Comparison of ENCODE assay signal across 13 mouse cellular contexts in genomic region chr2:128704474-128704873, GRCm38 (mm10). TPM values are rescaled to one million over a fixed set of nuclear protein-coding genes. Genes with fewer than 3 reads are reported as not detected.
DNase-seq lines count a peak whose midpoint lies in the region; TF ChIP-seq lines count a peak whose summit lies in the region.
"Had no signal": no experiment of that assay in that cellular context is flagged by ENCODE, and none has a peak within 500 bp of the region (broad histone marks: within the 10 kb centered on the region; RNA-seq: fewer than 3 reads in every experiment).

No protein-coding gene starts in this region.

- intact Hi-C loops in left cerebral cortex, adult 2 months (cut with DNase I) = no loop called here
- intact Hi-C loops in left cerebral cortex, postnatal 4 days (cut with DNase I) = no loop called here

- H3K4me3 ChIP-seq in left cerebral cortex, adult 2 months = peak overlapping the region; percentile 13; the same call in 1 of the 2 replicates
- H3K4me3 ChIP-seq: stomach, embryonic 15.5 days had no signal

- DNase-seq in adrenal gland, adult 2 months = peak; percentile 40
- DNase-seq in adrenal gland, postnatal 4 days (ENCODE audit: low spot score in 2 of 2) = no peak
- DNase-seq in left cerebral cortex, adult 2 months (ENCODE audit: extremely low spot score in 1 of 2, low spot score in 2 of 2) = no peak
- DNase-seq in left cerebral cortex, postnatal 4 days = no peak
- peak; percentile 8 for DNase-seq in heart, postnatal 4 days
- peak; percentile 74 for DNase-seq in lung, postnatal 10 days
- no peak for DNase-seq in neural tube, embryonic 10.5 days (ENCODE audit: extremely low spot score, low spot score)
- DNase-seq in adipocyte (ENCODE audit: low spot score) = no peak
- DNase-seq: cerebellum, adult 11-12 months; gastrocnemius, postnatal 14 days; right cerebral cortex, postnatal 14 days had no signal

- no peak; the same call in 1 of the 2 replicates for TF ChIP-seq CTCF in left cerebral cortex, adult 2 months (IDR thresholded peaks at IDR 0.05)

- H3K27ac ChIP-seq in left cerebral cortex, adult 2 months = peak overlapping the region; percentile 75
- H3K27ac ChIP-seq: stomach, embryonic 15.5 days had no signal

RNA-seq across cellular contexts. Expression of gene Mertk, which starts 5.7 kb away (rescaled TPM):
- 10 to 100 TPM in 1 of 2 experiments, 1 to 10 TPM in 1; 9.6 to 12.5 TPM for total RNA-seq in adrenal gland, adult 2 months (2021)
- polyA plus RNA-seq in adrenal gland, adult 2 months (2012; rRNA removed) = 2.2 and 2.9 TPM in 2 replicates
- 10 to 100 TPM; 15.5 to 16.8 TPM for total RNA-seq in adrenal gland, postnatal 4 days (2021)
- 10 to 100 TPM; 29.6 to 35.1 TPM for total RNA-seq in left cerebral cortex, adult 2 months (2021)
- total RNA-seq in left cerebral cortex, postnatal 4 days (2021) = 1 to 10 TPM; 3.8 to 4.0 TPM
- total RNA-seq in heart, postnatal 4 days (2021) = 1 to 10 TPM; 4.1 to 4.4 TPM
- total RNA-seq: neutrophil, adult 5-6 weeks had no signal

RNA-seq across cellular contexts. Expression of gene Anapc1, which starts 17.3 kb away (rescaled TPM):
- 10 to 100 TPM; 60.9 to 89.3 TPM for total RNA-seq in adrenal gland, adult 2 months (2021)
- 27.2 and 34.4 TPM in 2 replicates for polyA plus RNA-seq in adrenal gland, adult 2 months (2012; rRNA removed)
- total RNA-seq in adrenal gland, postnatal 4 days (2021) = 100 to 1,000 TPM in 1 of 2 experiments, 10 to 100 TPM in 1; 96.7 to 103 TPM
- 10 to 100 TPM; 60.5 to 65.4 TPM for total RNA-seq in left cerebral cortex, adult 2 months (2021)
- total RNA-seq in left cerebral cortex, postnatal 4 days (2021) = 100 to 1,000 TPM in 1 of 2 experiments, 10 to 100 TPM in 1; 94.2 to 102 TPM
- total RNA-seq in heart, postnatal 4 days (2021) = 10 to 100 TPM; 77.7 to 82.5 TPM

Comparison
In these comparisons a context has a peak if more than half of its experiments do, and no peak if none do; other contexts are left out.
1. DNase-seq: peak in adrenal gland, adult 2 months (single experiment), heart, postnatal 4 days (single experiment) and lung, postnatal 10 days (single experiment); none in adrenal gland, postnatal 4 days (0 of 2), left cerebral cortex, adult 2 months (0 of 2), left cerebral cortex, postnatal 4 days (single experiment), neural tube, embryonic 10.5 days (single experiment) and adipocyte (single experiment).